Mouse (Mus musculus) heart, embryonic 11.5 days (tissue): ENCODE results near the gene Abca6. TPM values are rescaled to one million over a fixed set of nuclear protein-coding genes. Genes with fewer than 3 reads are reported as not detected.
A peak's percentile ranks its signal among the peaks of the same experiment; 100 is the strongest.

Experiments
- ATAC-seq: fragments of 200-750 bp; cut with Nextera tagmentation; replicated peaks from 2 replicates; pipeline ENCODE4 v1.8.0; 2017; ENCODE audit warnings: moderate library complexity; ENCODE audit not compliant: insufficient number of reproducible peaks, low FRiP score, low TSS enrichment
- H3K27ac ChIP-seq: fragments of 300-500 bp; sonication (generic); 2 replicates; pipeline ENCODE4 v1.5.1; 2014; ENCODE audit warnings: mild to moderate bottlenecking, low read depth, low read length
- H3K27me3 ChIP-seq: fragments of 300-500 bp; sonication (generic); 2 replicates; pipeline ENCODE4 v1.6.1; 2014; ENCODE audit warnings: mild to moderate bottlenecking, low read length, mixed read lengths; ENCODE audit not compliant: control insufficient read depth, insufficient read depth
- H3K36me3 ChIP-seq: fragments of 300-500 bp; sonication (generic); 2 replicates; pipeline ENCODE4 v1.6.1; 2014; ENCODE audit warnings: mild to moderate bottlenecking, low read length, moderate library complexity, mixed read lengths; ENCODE audit not compliant: control insufficient read depth, insufficient read depth
- H3K4me1 ChIP-seq: fragments of 300-500 bp; sonication (generic); 2 replicates; pipeline ENCODE4 v1.6.1; 2014; ENCODE audit warnings: low read length; ENCODE audit not compliant: control insufficient read depth, insufficient read depth
- H3K4me2 ChIP-seq: fragments of 300-500 bp; sonication (generic); 2 replicates; pipeline ENCODE4 v1.6.1; 2014; ENCODE audit warnings: mild to moderate bottlenecking, moderate library complexity
- H3K4me3 ChIP-seq: fragments of 300-500 bp; sonication (generic); 2 replicates; pipeline ENCODE4 v1.5.1; 2014; ENCODE audit warnings: low read depth, low read length
- H3K9ac ChIP-seq: fragments of 300-500 bp; sonication (generic); 2 replicates; pipeline ENCODE4 v1.6.1; 2014; ENCODE audit warnings: mild to moderate bottlenecking, low read depth, low read length, moderate library complexity
- H3K9me3 ChIP-seq: fragments of 300-500 bp; sonication (generic); replicated peaks from 2 replicates; pipeline ENCODE4 v1.6.1; 2016; ENCODE audit warnings: low read length; ENCODE audit not compliant: control insufficient read depth
- WGBS: fragments of 180-500 bp; shearing (Covaris S2); extraction: QIAGEN DNeasy Blood & Tissue Kit; methylation state at CpG from one replicate; pipeline ENCODE4 v1.1.7; 2014; ENCODE audit not compliant: insufficient replicate concordance; 5-methylcytosine and 5-hydroxymethylcytosine counted together
- polyA plus RNA-seq: library from polyadenylated mRNA; unstranded; fragments of >200 nt; fragmentation: Nextera tagmentation; extraction: Ambion mirVana; gene quantifications from 2 replicates; pipeline ENCODE4 v1.2.1, GENCODE M21; 2014

The Abca6 gene
- polyA plus RNA-seq, 1 experiment from 2014 or later, result 0.57 TPM

DNA sequence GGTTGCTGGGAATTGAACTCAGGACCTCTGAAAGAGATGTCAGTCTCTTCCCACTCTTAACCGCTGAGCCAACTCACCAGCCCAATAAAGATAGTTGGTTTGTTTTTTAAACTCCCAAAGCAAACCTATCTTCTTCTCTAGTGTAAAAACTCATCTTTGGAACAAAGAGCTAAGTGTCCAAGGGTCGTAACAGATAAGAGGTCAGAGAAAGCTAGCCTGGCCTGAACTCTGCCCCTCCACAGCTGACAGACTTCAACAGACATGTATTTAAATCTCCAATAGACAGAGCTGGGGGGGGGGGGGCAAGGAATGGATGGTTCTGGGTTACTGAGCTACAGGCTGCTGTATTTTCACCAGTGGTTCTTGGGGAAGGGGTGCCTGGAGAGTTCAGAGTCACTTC, 14.1 kb downstream of the Abca6 start:
- Histone ChIP-seq H3K9me3 (no peaks in the 10 kb centered on the region), H3K9ac (no peak overlapping the region), H3K4me3 (no peak overlapping the region), H3K4me2 (no peak overlapping the region), H3K36me3 (no peaks in the 10 kb centered on the region), H3K27me3 (no peaks in the 10 kb centered on the region), H3K4me1 (no peaks in the 10 kb centered on the region), H3K27ac (no peak overlapping the region)
- ATAC-seq, result no peak
- 69% methylated on average over 2 of the region's 2 CpGs for WGBS

DNA sequence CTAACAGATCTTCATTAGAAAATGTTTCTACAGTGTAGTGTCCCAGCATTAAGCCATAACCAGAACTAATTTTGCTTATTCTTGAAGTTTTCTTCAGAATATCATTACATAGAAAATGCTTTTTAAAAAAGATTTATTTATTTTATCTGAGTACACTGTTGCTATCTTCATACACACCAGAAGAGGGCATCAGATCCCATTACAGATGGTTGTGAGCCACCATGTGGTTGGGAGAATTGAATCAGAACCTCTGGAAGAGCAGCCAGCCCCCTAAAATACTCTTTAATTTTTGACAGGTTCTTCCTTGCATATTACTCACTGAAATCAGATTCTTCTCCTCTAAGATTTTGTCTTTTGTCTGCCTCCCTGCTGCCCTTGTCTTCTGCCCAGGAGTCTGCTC, 18.6 kb downstream of the Abca6 start:
- Histone ChIP-seq H3K4me3 (no peak overlapping the region), H3K36me3 (no peaks in the 10 kb centered on the region), H3K9ac (no peak overlapping the region), H3K4me1 (no peaks in the 10 kb centered on the region), H3K9me3 (no peaks in the 10 kb centered on the region), H3K4me2 (no peak overlapping the region), H3K27ac (no peak overlapping the region), H3K27me3 (no peaks in the 10 kb centered on the region)
- no peak for ATAC-seq

DNA sequence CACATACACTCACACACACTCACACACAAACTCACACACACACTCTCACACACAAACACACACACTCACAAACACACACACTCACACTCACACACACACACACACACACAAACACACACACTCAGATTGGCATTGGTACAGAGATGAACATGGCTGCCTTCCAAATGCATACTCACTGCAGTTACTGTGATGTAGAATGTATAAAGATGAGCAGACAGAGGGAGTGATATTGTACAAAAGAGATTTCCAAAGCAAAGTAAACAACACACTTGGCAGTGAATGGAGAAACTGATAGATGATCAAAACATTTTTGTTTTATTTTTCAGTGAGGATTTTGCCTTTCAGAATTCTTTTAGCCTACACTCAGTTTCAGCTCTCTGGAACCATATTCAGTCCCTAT, 34.5 kb downstream of the Abca6 start:
- Histone ChIP-seq H3K27me3 (no peaks in the 10 kb centered on the region), H3K36me3 (no peaks in the 10 kb centered on the region), H3K9me3 (no peaks in the 10 kb centered on the region), H3K4me3 (no peak overlapping the region), H3K9ac (no peak overlapping the region), H3K4me1 (no peaks in the 10 kb centered on the region), H3K27ac (no peak overlapping the region), H3K4me2 (no peak overlapping the region)
- no peak for ATAC-seq

DNA sequence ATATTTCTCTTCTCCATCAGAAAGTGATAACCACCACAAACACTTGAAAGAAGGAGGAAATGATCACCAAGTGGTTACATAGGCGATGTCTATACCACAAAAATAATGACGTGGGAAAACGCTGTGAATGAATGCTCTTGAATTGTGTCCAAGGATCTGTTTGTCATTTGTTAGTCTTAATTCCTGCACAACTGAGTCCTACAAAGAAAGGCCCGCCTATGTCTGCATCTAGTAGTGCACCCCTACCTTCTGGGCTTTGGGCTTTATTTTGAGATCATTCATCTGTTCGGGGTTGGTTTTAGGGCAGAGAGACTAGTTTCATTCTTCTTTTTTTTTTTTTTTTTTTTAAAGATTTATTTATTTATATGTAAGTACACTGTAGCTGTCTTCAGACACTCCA, 47.6 kb downstream of the Abca6 start:
- no peaks in the 10 kb centered on the region for H3K9me3 ChIP-seq
- H3K27ac ChIP-seq, result no peak overlapping the region
- no peaks in the 10 kb centered on the region for H3K4me1 ChIP-seq
- H3K4me2 ChIP-seq, result no peak overlapping the region
- H3K27me3 ChIP-seq, result no peaks in the 10 kb centered on the region
- H3K36me3 ChIP-seq, result no peaks in the 10 kb centered on the region
- 78% methylated on average over 5 of the region's 5 CpGs for WGBS
- H3K9ac ChIP-seq, result no peak overlapping the region
- H3K4me3 ChIP-seq, result no peak overlapping the region
- no peak for ATAC-seq

DNA sequence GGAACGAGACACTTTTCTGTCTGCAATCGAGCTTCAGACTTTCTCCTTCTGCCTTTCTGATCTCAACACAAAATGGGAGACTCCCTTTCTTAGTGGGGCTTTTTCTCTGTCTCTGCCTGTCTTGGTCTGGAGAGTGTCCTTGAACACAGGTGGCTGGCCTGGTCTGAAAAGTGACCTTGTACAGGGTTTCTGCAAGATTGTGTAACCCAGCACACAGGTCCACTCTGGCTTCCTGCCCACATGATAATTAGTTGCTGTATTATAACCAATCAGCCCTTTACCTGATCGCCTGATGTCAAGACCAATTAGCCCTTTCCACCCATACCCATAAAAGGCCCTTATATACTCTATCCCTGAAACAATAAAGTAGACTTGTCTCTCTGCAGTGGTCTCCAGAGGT, 52.7 kb downstream of the Abca6 start:
- H3K9me3 ChIP-seq, result no peaks in the 10 kb centered on the region
- H3K27me3 ChIP-seq, result no peaks in the 10 kb centered on the region
- no peak overlapping the region for H3K4me3 ChIP-seq
- no peak overlapping the region for H3K27ac ChIP-seq
- no peak overlapping the region for H3K9ac ChIP-seq
- no peak overlapping the region for H3K4me2 ChIP-seq
- ATAC-seq, result no peak
- H3K4me1 ChIP-seq, result no peaks in the 10 kb centered on the region
- WGBS, result 84% methylated on average over 3 of the region's 3 CpGs
- H3K36me3 ChIP-seq, result no peaks in the 10 kb centered on the region

DNA sequence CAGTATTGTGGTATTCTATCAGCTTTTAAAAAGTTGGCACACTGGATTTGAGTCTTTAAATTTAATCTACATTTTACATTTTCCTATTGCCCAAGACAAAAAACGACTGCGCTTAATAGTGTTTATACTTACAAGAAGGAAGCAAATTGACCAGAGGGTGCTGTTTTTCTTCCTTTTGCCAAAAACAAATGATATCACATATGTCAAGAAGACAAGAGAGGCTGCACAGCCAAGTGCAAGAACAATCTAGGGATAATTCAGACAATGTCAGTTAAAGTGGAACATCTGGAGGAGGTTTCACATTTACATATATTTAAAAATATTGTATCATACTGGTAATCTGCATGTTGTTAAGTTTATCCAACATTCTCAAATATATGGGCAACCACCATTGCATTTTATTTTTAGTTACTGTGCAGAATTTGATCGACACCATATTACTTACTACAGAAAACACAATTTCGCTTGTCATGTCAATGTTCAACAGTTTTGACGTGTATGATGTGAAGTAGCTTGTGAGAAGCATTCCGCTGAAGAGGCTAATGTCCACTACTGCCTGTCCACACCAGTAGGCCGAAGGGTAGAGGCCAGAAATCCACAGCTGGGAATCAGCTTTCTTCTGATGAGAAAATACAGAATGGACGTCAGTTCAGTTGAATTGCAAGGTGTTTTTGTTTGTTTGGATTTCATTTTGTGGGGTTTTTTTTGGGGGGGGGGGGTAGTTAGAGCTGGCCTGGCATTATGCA, 54.8 kb downstream of the Abca6 start:
- no peak for ATAC-seq
- Histone ChIP-seq H3K27ac (no peak overlapping the region), H3K9ac (no peak overlapping the region), H3K27me3 (no peaks in the 10 kb centered on the region), H3K36me3 (no peaks in the 10 kb centered on the region), H3K9me3 (no peaks in the 10 kb centered on the region), H3K4me2 (no peak overlapping the region), H3K4me1 (no peaks in the 10 kb centered on the region), H3K4me3 (no peak overlapping the region)
- 78% methylated on average over 8 of the region's 8 CpGs for WGBS

DNA sequence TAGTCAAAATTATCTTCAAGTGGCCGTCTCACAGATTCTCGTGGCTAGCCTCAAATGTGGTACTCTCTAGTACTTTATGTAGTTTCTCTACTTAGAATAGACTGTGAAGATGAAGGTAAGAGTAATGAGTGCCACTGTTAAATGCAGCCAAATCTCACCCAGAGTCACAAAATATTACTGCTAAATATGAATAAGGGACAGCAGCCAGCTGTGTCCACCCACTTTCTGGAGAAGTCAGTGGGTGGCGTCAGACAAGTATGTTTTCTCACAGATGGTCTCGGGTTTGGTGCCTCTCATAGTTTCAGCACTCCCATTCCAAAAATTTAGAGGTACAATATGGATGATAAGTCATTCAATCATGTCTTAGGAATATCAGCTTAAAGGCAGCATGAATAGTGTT, 56.3 kb downstream of the Abca6 start:
- no peak overlapping the region for H3K4me3 ChIP-seq
- no peak overlapping the region for H3K4me2 ChIP-seq
- H3K27ac ChIP-seq, result no peak overlapping the region
- 66% methylated on average over 4 of the region's 4 CpGs for WGBS
- H3K36me3 ChIP-seq, result no peaks in the 10 kb centered on the region
- H3K4me1 ChIP-seq, result no peaks in the 10 kb centered on the region
- no peaks in the 10 kb centered on the region for H3K27me3 ChIP-seq
- ATAC-seq, result no peak
- H3K9ac ChIP-seq, result no peak overlapping the region
- H3K9me3 ChIP-seq, result no peaks in the 10 kb centered on the region

DNA sequence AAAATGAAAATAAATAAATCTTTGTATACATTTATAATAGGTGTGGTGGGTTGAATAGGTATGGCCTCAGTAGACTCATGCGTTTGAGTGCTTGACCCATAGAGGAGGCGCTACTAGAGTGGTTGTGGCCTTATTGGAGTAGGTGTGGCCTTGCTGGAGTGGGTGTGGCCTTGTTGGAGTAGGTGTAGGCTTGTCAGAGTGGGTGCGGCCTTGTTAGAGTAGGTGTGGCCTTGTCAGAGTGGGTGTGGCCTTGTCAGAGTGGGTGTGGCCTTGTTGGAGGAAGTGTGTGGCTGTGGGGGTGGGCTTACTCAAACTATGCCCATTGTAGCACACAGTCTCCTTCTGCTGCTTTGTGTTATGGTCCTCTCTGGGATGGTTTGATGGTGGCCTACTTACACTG, 80.4 kb downstream of the Abca6 start:
- H3K4me1 ChIP-seq, result no peaks in the 10 kb centered on the region
- no peak overlapping the region for H3K4me3 ChIP-seq
- H3K9me3 ChIP-seq, result no peaks in the 10 kb centered on the region
- H3K27me3 ChIP-seq, result no peaks in the 10 kb centered on the region
- H3K4me2 ChIP-seq, result no peak overlapping the region
- no peak for ATAC-seq
- no peak overlapping the region for H3K27ac ChIP-seq
- WGBS, result 96% methylated on average over 3 of the region's 3 CpGs
- no peaks in the 10 kb centered on the region for H3K36me3 ChIP-seq
- H3K9ac ChIP-seq, result no peak overlapping the region

DNA sequence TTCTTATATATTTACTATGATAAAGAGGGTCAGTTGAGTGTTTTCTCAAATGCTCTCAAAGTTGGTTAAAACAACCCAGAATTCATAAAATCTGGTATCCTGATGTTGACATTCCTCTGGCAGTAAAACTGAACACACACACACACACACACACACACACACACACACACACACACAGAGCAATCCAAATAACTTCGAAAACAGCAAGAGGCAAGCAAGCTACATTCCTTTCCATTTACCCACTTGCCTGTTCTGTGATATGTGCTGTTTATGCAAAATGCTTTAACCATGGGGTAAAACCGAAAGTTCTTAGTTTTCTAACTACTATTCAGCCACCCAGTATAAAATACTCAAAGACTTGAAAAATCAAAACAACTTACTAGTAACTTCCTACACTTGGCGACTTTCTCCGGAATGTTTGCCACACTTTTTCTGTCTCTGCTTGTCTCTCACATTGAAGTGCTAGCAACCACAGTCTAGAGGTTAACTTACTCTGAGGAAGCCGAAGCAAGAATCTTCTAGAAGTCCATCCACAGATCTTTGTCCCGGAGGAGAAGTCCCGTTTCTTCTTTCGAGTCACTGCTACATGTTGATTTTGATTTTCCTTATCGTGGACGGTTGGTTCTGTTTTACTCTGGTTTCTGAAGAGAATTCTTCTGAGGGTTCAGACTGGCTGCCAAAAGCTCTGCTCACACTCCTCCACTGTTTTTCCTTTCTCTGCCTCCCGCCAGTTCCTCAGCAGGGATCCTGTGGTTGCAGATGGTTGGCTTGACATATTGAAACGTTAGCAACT, 83.9 kb downstream of the Abca6 start, which contains the start of gene Abca9:
Gene Abca9 (minus strand): TSS at position 738 of the 793 bp plus-strand sequence.
- WGBS, result 30% methylated on average over 12 of the region's 12 CpGs
- H3K4me2 ChIP-seq, result peak within 1 kb of the TSS; percentile 35
- no peaks in the 10 kb centered on the region for H3K36me3 ChIP-seq
- H3K4me3 ChIP-seq, result no peak within 1 kb of the TSS
- H3K27me3 ChIP-seq, result no peaks in the 10 kb centered on the region
- H3K4me1 ChIP-seq, result no peaks in the 10 kb centered on the region
- no peak for ATAC-seq
- no peak within 1 kb of the TSS for H3K27ac ChIP-seq
- no peak within 1 kb of the TSS for H3K9ac ChIP-seq
- H3K9me3 ChIP-seq, result no peaks in the 10 kb centered on the region
